Mouse (Mus musculus) midbrain, embryonic 10.5 days (tissue): ENCODE results near the gene Ppm1h. TPM values are rescaled to one million over a fixed set of nuclear protein-coding genes. Genes with fewer than 3 reads are reported as not detected.
A peak's percentile ranks its signal among the peaks of the same experiment; 100 is the strongest.

ENCODE experiments used
- DNase-seq: peaks from one replicate; pipeline ENCODE4 v3.0.0-alpha.2; 2017; ENCODE audit warnings: low spot score
- H3K27ac ChIP-seq: fragments of 300-500 bp; sonication (generic); replicated peaks from 2 replicates; pipeline ENCODE4 v1.5.1; 2016; ENCODE audit warnings: mild to moderate bottlenecking
- H3K27me3 ChIP-seq: fragments of 300-500 bp; sonication (generic); 2 replicates; pipeline ENCODE4 v1.6.1; 2016; ENCODE audit warnings: low read depth, mild to moderate bottlenecking; ENCODE audit not compliant: poor library complexity, severe bottlenecking
- H3K36me3 ChIP-seq: fragments of 300-500 bp; sonication (generic); 2 replicates; pipeline ENCODE4 v1.6.1; 2016; ENCODE audit warnings: mild to moderate bottlenecking, moderate library complexity
- H3K4me1 ChIP-seq: fragments of 300-500 bp; sonication (generic); 2 replicates; pipeline ENCODE4 v1.6.1; 2016
- H3K4me3 ChIP-seq: fragments of 300-500 bp; sonication (generic); 2 replicates; pipeline ENCODE4 v1.5.1; 2016; ENCODE audit warnings: mild to moderate bottlenecking, moderate library complexity
- H3K9me3 ChIP-seq: fragments of 300-500 bp; sonication (generic); replicated peaks from 2 replicates; pipeline ENCODE4 v1.6.1; 2016; ENCODE audit warnings: mild to moderate bottlenecking
- WGBS: fragments of 180-500 bp; shearing (Covaris S2); methylation state at CpG from one replicate; pipeline ENCODE4 v1.1.7; 2016; 5-methylcytosine and 5-hydroxymethylcytosine counted together
- polyA plus RNA-seq: library from polyadenylated mRNA; unstranded; fragments of >200 nt; fragmentation: Nextera tagmentation; extraction: Ambion mirVana; gene quantifications from 2 replicates; pipeline ENCODE4 v1.2.1, GENCODE M21; 2016

Ppm1h gene
- polyA plus RNA-seq, 1 experiment from 2014 or later: 3.3 TPM

GRCm38 (mm10) chr10:122886916-122887527 is 208.5 kb downstream of the Ppm1h start:
- Histone ChIP-seq H3K9me3 (no peaks in the 10 kb centered on the region), H3K27ac (peak overlapping the region; percentile 91), H3K36me3 (no peaks in the 10 kb centered on the region), H3K4me1 (peaks cover 55% of the 10 kb centered on the region), H3K27me3 (no peaks in the 10 kb centered on the region), H3K4me3 (peak overlapping the region; percentile 42)
- DNase-seq: no peak
- WGBS: 57% methylated on average over 14 of the region's 14 CpGs

GRCm38 (mm10) chr10:122887528-122888183 is 209.1 kb downstream of the Ppm1h start:
- Histone ChIP-seq H3K4me3 (peak overlapping the region; percentile 18; the same call in 1 of the 2 replicates), H3K4me1 (peaks cover 55% of the 10 kb centered on the region)
- DNase-seq: peak; percentile 33

GRCm38 (mm10) chr10:122890682-122891350 is 212.3 kb downstream of the Ppm1h start:
- 89% methylated on average over 14 of the region's 14 CpGs for WGBS
- Histone ChIP-seq H3K9me3 (no peaks in the 10 kb centered on the region), H3K36me3 (no peaks in the 10 kb centered on the region), H3K27me3 (no peaks in the 10 kb centered on the region), H3K4me1 (peaks cover 35% of the 10 kb centered on the region), H3K27ac (no peak overlapping the region), H3K4me3 (no peak overlapping the region)
- DNase-seq: no peak

More at GRCm38 (mm10) chr10:122887528-122888183, 209.1 kb downstream of the Ppm1h start:
- H3K9me3 ChIP-seq: no peaks in the 10 kb centered on the region
- H3K27me3 ChIP-seq: no peaks in the 10 kb centered on the region
- no peaks in the 10 kb centered on the region for H3K36me3 ChIP-seq
- WGBS: 42% methylated on average over 10 of the region's 10 CpGs
- H3K27ac ChIP-seq: peak overlapping the region; percentile 91

GRCm38 (mm10) chr10:122891461-122891860 is 212.9 kb downstream of the Ppm1h start:
- no peak overlapping the region for H3K27ac ChIP-seq

GRCm38 (mm10) chr10:122894555-122895069 is 216.1 kb downstream of the Ppm1h start:
- WGBS: 75% methylated on average over 12 of the region's 12 CpGs
- Histone ChIP-seq H3K4me3 (no peak overlapping the region), H3K27me3 (no peaks in the 10 kb centered on the region), H3K27ac (peak overlapping the region; percentile 23; the same call in 1 of the 2 replicates), H3K9me3 (no peaks in the 10 kb centered on the region), H3K36me3 (no peaks in the 10 kb centered on the region), H3K4me1 (peaks cover 14% of the 10 kb centered on the region)
- no peak for DNase-seq

More at GRCm38 (mm10) chr10:122891461-122891860, 212.9 kb downstream of the Ppm1h start:
- Histone ChIP-seq H3K4me1 (peaks cover 35% of the 10 kb centered on the region), H3K4me3 (no peak overlapping the region), H3K36me3 (no peaks in the 10 kb centered on the region), H3K27me3 (no peaks in the 10 kb centered on the region), H3K9me3 (no peaks in the 10 kb centered on the region)
- no peak for DNase-seq
- 86% methylated on average over 6 of the region's 6 CpGs for WGBS

GRCm38 (mm10) chr10:122895121-122895770 is 216.7 kb downstream of the Ppm1h start:
- Histone ChIP-seq H3K9me3 (no peaks in the 10 kb centered on the region), H3K36me3 (no peaks in the 10 kb centered on the region), H3K27me3 (no peaks in the 10 kb centered on the region), H3K4me3 (no peak overlapping the region), H3K27ac (peak overlapping the region; percentile 23; the same call in 1 of the 2 replicates), H3K4me1 (peaks cover 21% of the 10 kb centered on the region)
- peak; percentile 39 for DNase-seq
- 75% methylated on average over 12 of the region's 12 CpGs for WGBS

- peaks cover 30% of the 10 kb centered on the region for H3K4me1 ChIP-seq
- DNase-seq: no peak
- 0 out of 2 replicates have a peak overlapping the region, but pooled peaks have one; percentile 3 for H3K27ac ChIP-seq
- H3K27me3 ChIP-seq: no peaks in the 10 kb centered on the region
- WGBS: 79% methylated on average over 7 of the region's 7 CpGs
- H3K36me3 ChIP-seq: no peaks in the 10 kb centered on the region
- no peak overlapping the region for H3K4me3 ChIP-seq
- no peaks in the 10 kb centered on the region for H3K9me3 ChIP-seq
Observed at GRCm38 (mm10) chr10:122899971-122900370, 221.4 kb downstream of the Ppm1h start.

GRCm38 (mm10) chr10:122900466-122900865 is 221.9 kb downstream of the Ppm1h start:
- Histone ChIP-seq H3K4me3 (no peak overlapping the region), H3K27ac (0 out of 2 replicates have a peak overlapping the region, but pooled peaks have one; percentile 49), H3K27me3 (no peaks in the 10 kb centered on the region), H3K36me3 (no peaks in the 10 kb centered on the region), H3K4me1 (peaks cover 29% of the 10 kb centered on the region), H3K9me3 (no peaks in the 10 kb centered on the region)
- 88% methylated on average over 1 of the region's 1 CpGs for WGBS
- DNase-seq: no peak

GRCm38 (mm10) chr10:122901379-122901778 is 222.8 kb downstream of the Ppm1h start:
- H3K9me3 ChIP-seq: no peaks in the 10 kb centered on the region
- H3K27ac ChIP-seq: 0 out of 2 replicates have a peak overlapping the region, but pooled peaks have one; percentile 2
- DNase-seq: no peak
- no peak overlapping the region for H3K4me3 ChIP-seq
- peaks cover 24% of the 10 kb centered on the region for H3K4me1 ChIP-seq
- no peaks in the 10 kb centered on the region for H3K36me3 ChIP-seq
- no peaks in the 10 kb centered on the region for H3K27me3 ChIP-seq
- WGBS: 85% methylated on average over 5 of the region's 5 CpGs

GRCm38 (mm10) chr10:122909406-122910032 is 231.0 kb downstream of the Ppm1h start:
- WGBS: 86% methylated on average over 9 of the region's 9 CpGs
- H3K9me3 ChIP-seq: no peaks in the 10 kb centered on the region
- H3K4me3 ChIP-seq: no peak overlapping the region
- H3K27ac ChIP-seq: no peak overlapping the region; the same call in 1 of the 2 replicates
- H3K36me3 ChIP-seq: no peaks in the 10 kb centered on the region
- H3K27me3 ChIP-seq: no peaks in the 10 kb centered on the region
- DNase-seq: no peak
- H3K4me1 ChIP-seq: peaks cover 33% of the 10 kb centered on the region

GRCm38 (mm10) chr10:122910798-122911225 is 232.2 kb downstream of the Ppm1h start:
- Histone ChIP-seq H3K36me3 (no peaks in the 10 kb centered on the region), H3K4me1 (peaks cover 34% of the 10 kb centered on the region), H3K9me3 (no peaks in the 10 kb centered on the region), H3K27me3 (no peaks in the 10 kb centered on the region), H3K4me3 (no peak overlapping the region), H3K27ac (no peak overlapping the region)
- 72% methylated on average over 8 of the region's 8 CpGs for WGBS
- DNase-seq: no peak

GRCm38 (mm10) chr10:122911668-122912067 is 233.1 kb downstream of the Ppm1h start:
- Histone ChIP-seq H3K27me3 (no peaks in the 10 kb centered on the region), H3K27ac (no peak overlapping the region), H3K9me3 (no peaks in the 10 kb centered on the region), H3K4me3 (no peak overlapping the region), H3K36me3 (no peaks in the 10 kb centered on the region), H3K4me1 (peaks cover 36% of the 10 kb centered on the region)
- DNase-seq: no peak
- WGBS: 78% methylated on average over 8 of the region's 8 CpGs
